Mouse (Mus musculus): Measurements from ENCODE around the gene Cdca3.
A peak's percentile ranks its signal among the peaks of the same experiment; 100 is the strongest.

Gene Cdca3

DNA sequence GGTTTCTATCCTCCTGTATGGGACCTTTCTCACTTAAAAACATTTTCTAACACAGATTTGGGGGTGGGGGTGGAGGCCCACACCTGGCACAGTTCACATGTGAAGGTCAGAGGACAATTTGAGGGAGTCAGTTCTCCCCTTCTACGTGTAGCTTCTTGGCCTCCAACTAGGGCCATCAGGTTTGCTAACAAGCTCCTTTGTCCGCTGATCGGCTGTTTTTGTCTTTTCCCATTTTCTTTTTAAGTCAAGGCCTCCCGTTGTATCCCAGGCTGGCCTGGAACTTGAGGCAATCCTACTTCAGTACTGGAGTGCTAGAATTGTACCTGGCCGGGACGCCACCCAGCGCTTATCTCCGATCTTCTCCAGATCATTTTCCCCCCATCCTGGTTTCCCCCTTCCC lies 2.3 kb downstream of the Cdca3 start:
- DNase-seq (ENCODE audit: low spot score): no peak

DNA sequence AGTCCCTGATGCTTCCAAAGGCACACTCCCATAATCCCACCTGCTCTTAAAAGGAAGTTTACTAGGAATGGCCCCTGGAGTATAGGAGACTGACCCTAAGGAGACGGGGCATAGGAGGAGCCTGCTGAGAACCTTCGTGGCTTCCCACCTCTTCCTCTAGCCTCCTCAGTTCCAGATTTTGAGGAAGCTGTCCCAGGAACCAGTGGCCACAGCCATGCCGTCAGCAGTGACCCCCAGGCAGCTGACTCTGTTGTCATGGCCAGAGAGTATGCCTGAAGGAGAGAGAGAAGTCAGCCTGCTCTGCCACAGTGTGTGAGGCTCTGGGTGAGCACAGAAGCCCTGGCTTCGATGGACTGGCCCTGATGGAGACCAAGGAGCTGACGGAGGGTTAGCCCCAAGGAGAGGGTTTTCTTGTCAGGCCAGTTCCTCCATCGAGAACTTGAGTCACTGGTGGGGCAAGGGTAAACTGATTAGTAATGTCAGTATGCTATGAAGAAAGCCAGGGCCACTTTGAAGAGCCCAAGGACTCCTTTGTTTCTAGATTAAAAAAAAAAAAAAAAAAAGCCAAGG lies 5.2 kb downstream of the Cdca3 start:
- no peak for DNase-seq (ENCODE audit: low spot score)

DNA sequence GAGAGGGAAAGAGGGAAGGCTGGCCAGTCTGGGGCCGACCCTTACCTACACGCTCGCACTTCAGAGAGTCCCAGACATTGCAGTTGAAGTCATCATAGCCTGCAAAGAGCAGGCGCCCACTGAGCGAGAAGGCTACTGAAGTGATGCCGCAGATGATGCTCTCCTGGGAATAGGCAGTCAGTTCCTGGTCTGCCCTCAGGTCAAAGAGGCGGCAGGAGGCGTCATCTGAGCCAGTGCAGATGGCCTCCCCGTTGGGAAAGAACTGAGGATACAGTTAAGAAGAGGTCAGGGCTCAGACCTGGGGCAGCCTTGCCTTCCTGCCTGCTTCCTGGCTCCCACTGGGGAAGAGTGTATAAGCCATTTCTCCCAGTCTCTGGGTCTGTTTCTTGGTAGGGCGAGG lies 6.2 kb downstream of the Cdca3 start:
- DNase-seq (ENCODE audit: low spot score): no peak

DNA sequence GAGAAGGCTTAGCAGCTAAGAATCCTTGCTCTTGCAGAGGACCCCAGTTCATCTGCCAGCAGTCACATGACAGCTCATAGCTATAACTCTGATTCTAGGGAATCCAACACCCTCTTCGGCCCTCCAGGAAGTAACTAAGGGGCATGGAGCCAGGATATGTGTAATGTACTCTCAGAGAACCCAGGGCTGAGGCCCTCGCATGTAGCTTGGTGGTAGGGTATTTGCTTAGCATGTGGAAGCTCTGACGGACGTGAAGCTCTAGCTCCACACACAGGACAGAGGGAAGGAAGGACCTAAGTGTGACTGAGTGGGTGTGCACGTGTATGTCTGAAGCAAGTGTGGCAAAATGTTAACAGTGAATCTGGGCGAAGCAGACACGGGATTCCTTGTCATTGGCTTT lies 7.1 kb downstream of the Cdca3 start:
- no peak for DNase-seq (ENCODE audit: low spot score)

DNA sequence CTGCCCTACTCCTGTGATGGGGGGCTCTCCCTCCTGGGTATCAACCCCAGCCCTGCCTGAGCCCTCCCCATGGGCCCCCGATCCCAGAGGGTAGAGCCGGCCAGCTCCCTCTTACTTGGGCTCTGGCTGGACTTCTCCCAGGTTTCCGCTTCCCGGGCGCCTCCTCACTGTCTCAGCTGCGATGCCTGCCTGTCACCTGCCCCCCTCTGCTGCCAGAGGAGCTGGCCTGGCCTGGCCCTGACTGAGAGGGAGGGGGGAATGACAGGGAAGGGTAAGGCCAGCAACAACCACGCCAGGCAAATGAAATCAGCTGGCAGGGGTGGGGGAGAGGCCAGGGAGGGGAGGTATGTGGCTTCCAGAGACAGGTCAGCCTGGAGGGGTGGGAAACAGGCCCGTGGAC lies 10.5 kb downstream of the Cdca3 start:
- DNase-seq (ENCODE audit: low spot score): no peak

DNA sequence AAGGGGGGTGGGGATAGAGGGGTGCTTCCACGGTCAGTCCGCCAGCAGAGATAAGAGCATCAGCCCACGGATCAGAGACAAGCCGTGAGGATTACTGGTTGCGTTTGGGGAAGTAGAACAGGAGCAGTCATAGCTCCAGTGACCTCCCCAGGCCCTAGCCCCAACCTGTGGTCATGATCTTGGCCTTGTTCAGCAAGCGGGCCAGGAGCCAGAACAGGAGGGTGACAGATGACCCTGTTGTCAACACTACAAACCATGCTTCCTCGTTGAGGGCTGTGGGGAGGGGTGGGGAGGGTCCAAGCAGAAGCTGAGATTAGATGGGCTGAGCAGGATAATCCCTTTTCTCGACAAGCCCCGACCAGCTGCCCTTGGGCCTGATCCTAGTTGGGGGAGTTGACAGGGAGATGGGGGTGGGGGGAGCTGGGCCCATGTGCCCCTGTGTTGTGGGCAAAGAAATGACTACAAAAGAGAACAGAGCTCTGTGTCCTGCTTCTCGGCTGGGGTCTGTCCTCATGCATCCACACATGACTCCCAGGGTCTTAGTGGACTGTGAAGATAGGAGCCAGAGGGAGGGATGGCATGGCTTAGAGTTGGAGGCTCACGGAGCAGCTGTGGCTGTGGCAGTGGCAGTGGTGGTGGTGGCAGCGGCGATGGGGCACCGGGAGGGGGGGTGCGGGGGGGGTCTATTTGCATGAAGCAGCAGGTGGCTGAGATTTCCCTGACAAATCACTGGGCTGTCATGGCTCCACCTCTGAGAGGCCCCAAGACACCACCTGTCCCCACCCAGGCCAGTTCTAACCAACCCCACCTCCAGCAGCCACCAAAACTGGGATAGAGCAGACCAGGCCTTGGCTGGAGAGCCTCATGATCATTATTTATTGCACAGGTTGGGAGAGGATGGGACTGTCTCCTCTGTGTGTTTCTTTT lies 11.2 kb downstream of the Cdca3 start, which contains the start of gene Gnb3:
TSS of gene Gnb3 (minus strand) at position 35 of the 927 bp plus-strand sequence.
- no peak for DNase-seq (ENCODE audit: low spot score)

DNA sequence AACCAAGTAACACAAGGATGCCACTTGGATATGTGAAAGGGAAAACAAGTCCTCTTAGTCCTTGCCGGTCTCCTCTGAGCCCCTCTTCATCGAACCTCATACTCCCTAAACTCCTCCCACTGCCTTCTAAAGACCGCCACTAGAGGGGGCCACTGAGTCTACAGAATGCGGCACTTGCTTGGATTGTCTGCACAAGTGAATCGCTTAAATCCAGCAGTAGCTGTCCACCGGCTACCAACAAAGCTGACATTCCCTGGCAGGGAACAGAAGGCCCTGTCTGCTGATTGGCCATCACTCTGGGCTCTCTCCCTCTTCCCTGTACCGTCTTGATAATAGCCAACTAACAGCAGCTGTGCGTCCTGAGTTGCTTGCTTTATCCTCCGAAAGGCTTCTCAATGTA lies 18.0 kb downstream of the Cdca3 start:
- peak; percentile 94 for DNase-seq (ENCODE audit: low spot score)

DNA sequence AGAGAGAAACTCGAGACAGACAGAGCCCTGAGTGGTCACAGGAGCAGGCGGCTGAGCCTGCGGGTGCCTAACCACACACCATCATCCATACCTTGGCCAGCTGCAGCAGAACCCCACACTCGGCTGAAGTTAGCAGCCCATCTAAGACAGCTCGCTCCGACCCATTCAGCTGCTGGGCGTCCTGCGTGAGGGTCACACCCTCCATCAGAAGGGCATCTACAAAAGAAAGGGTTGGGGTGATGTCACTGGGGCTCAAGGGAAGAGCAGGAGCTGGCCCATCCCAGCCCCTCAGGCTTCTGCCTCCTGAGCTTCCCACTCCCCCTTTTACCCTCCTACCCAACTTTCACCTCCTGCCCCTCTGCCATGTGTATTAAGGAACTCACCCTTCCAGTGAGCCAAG lies 21.2 kb downstream of the Cdca3 start:
- no peak for DNase-seq (ENCODE audit: low spot score)

DNA sequence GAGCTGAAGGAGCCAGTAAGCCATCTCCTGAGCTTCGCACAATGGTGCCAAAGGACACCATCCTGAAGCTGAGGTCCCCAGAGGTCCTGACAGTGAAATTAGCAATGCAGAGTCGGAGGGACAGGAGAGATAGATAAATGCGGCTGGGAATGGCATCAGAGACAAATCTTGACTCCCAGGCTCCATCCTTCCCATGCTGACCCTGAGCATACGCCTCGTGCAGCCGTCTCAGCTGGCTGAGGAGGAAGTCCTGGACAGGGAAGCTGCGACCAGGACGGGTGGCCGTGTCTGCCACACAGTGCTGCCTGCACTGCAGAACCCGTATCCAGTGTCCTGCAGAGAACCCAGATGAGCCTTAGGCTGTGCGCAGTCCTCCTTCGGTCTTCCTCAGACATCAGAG lies 25.3 kb downstream of the Cdca3 start:
- DNase-seq (ENCODE audit: low spot score): no peak

DNA sequence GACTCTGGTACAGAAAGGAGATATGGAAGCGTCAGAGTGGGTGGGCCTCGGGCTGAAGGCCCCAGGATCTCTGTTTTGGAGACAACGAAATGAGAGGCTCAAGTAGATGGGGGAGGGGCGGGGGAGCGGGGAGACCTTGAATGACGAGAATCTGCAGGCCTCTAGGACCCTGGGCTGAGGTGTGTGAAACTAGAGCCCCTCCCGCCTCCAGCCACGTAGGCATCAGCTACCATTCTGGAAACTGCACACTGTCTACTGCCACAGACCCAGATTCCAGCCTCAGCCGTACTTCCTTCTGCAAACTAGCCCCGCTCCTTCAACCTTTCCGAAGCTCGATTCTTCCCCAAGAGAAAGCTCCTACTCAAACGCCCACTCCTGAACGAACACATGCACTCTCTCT lies 27.0 kb downstream of the Cdca3 start:
- no peak for DNase-seq (ENCODE audit: low spot score)

DNA sequence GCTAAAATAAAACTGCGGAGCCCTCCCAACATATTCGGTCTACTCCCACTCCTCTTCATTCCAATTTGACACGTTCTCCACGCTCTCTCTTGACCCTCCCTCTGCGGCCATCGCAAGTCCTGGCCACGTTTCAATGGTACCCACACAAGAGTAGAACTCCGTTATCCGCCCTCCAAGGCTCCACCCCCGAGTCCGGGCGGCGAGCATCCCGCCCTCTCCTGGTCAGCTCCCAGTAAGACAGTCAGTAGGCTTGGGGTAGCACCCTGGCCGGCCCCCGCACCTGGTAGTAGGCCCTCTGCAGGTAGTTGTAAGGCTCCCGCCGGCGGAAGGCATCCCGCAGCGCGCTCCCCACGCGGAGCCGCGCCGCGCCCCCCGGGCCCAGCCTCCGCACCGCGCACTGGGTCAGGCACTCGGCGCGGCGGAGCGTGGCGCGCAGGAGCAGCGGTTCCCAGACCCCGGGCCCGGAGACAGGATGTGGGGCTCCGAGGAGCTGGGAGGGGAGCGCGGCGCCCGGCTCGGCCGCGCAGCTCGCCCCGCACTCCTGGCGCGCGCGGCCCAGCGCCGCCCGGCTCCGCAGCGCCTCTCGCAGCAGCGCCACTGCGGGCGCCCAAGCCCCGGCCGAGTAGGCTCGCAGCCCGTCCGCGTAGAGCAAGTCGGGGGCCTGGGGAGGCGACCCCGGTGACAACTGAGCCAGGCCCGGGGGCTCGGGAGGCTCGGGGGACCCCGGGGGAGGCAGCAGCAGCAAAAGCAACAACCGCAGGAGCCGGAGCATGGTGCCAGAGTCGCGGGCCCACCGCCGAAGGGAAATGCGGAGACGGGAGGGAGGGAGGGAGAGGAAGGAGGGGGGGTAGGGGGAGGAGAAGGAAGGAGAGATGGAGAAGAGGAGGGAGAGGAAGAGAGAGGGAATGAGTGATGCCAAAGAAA lies 27.8 kb downstream of the Cdca3 start, which contains the start of gene P3h3:
TSS of gene P3h3 (minus strand) at position 837 of the 924 bp plus-strand sequence.
- no peak for DNase-seq (ENCODE audit: low spot score)

DNA sequence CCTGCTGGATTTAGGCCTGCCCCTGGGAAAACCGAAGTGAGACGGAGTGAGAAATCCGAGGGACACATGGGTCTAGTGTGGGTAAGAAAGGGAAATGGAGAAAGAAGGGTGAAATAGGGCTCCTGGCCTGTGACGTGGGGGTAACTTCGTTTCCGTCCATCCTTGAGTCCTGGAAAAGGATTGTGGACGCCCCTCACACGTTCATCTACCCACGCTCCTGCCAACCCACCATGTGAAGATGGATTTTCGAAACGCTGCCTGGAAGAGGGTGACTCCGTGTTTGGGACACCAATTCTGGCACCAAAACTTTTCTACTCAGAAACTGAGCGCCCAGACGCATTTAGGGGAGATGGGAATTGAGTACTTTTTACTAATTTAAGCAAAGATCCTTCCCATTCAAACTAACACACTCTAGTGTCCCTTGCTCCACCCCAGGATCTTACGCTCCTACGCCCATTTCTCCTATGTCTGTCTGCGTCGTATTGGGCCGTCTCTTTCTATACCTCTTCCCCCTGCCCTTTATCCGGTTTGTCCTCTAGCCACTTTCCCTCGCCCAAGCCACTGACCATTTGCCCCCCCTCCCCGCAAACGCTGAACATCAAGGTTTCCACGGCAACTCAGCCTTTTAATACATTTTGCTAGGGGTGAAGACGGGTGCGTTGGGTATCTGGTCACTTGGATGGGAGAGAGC lies 28.6 kb downstream of the Cdca3 start:
- DNase-seq (ENCODE audit: low spot score): no peak

DNA sequence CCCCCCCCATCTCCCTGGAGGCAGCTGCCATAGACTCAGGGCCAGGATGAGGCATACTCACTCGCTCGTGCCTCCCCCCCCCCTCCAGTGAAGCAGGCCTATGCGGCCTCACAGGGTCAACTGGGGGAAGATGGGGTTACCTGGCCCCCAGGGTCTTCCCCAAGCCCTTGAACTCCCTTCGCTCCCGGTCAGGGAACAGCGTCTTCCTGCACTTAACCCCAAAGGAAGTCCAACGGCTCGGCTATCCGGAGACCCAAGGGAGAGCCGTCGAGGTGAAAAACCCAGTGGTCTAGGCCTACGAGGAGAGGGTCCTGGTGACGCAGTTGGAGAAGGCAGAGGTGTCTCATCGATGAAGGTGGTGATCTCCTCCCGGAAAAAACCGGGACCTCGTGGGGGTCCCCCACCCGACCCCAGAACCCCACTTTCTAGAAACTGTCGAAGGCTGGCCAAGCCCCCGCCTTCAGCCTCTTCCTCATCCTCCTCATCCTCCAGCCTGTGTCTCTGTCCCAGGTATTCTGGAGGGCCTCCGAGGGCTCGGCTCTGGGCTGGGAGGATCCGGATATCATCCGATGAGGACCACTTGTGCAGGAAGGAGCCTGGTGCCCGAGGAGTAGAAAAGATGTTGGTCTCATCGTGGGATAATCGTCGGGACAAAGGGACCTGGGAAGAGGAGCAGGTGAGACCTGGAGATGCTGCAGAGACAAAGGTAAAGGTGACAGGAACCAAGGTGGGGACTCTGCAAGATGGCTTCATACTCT lies 29.4 kb downstream of the Cdca3 start:
- no peak for DNase-seq (ENCODE audit: low spot score)

DNA sequence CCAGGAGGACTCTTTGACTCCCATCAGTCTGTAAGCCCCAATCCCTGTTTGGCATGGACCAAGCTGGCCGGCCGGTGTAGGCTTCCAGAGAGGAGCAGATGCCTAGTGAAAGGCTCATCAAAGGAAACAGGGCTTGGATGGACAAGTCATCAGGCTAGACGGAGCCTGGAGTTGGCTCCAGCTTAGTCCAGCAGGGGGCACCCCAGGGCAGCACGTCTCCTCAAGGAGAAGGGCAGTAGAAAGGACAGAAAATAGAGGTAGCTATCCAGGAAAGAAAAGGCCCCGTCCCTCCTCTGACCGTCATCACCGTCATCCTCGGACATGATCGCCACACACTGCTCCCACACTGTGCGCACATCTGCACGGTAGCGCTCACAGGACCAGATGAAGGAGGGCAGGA lies 30.4 kb downstream of the Cdca3 start:
- DNase-seq (ENCODE audit: low spot score): peak; percentile 83

DNA sequence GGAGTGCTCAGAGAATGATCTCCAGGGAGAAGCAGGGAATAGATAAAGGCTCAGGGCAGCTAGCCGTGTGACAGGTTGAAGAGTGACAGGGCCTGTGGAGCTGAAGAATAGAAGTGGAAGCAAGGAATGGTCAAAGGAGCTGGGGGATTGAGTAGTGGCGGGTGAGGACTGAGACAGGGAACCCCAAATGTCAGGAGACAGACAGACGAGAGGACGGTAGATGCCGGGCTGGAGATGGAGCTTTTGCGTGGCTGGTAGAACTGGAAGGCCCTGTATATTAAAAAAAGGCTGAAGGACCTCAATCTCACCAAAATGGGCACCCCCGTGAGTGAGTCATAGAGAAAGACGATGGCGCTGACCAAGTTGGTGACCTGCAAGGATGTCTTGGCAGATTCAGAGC lies 31.2 kb downstream of the Cdca3 start:
- no peak for DNase-seq (ENCODE audit: low spot score)

DNA sequence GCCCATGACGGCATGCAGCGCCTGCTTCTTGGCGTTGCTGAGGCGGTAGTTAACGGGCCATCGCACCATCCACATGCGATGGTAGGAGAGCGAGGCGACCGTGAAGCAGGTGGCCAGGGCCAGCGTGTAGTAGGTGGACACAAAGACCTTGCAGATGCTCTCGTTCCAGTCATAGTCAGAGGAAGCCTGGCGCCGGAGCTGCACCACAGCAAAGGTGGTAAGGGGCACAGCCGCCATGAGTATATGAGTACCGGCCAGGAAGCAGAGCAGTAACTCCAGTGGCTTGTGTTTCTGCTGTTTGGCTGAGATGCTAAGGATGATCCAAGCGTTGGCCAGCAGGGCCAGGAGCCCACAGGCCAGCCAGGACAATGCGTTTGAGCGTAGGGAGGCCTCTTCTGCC lies 31.9 kb downstream of the Cdca3 start:
- DNase-seq (ENCODE audit: low spot score): no peak

DNA sequence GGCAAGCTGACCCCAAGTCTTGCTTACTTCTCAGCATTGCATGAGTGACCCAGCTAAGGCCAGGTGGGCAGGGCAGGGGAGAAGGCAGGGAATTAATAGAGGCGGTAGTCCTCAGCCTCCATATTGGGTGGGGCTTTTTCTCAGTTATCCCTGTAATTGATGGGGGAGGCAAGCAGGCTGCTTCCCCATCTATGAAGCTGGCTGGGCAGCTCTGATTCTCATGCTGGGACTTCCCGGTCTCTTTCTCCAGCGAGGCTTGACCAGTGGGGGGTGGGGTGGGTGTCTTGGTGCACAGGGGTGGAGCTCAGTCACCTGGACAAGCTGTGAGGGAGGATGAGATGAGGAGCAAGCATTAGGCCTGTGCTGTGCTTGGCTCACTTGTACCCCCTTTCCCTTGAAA lies 32.5 kb downstream of the Cdca3 start:
- DNase-seq (ENCODE audit: low spot score): no peak

DNA sequence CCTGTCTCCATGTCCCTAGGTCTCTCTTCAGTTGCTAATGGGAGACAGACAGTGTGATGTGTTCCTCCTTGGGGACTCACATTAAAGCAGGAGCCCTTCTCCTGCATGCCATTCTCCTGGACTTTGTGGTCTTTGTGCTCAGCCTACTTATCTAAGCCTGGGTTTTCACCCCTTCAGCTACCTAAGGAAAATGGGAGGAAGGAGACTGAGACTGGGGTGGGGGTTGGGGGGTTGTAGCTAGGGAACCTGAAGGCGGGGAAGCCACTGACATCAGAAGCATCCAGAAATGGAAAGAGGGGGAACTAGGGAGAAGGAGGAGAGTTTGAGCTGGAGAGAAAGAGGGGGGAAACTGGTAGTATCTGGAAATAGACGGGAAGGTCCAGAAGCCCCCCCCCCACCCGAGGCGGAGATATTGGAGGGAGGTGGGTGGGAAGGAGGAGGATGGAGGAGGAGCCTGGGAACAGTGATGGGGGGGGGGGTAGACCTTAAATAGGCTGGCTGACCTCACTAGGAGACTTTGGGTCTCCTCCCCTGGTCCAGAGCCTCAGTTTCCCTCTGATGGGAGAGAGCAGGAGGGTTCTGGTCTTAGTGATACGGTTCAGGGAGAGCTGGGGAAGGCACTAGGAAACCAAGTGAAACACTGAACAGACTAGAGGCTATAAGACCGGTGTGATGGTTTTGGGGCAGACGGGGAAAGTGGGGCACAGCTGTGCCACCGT lies 33.2 kb downstream of the Cdca3 start:
- no peak for DNase-seq (ENCODE audit: low spot score)

DNA sequence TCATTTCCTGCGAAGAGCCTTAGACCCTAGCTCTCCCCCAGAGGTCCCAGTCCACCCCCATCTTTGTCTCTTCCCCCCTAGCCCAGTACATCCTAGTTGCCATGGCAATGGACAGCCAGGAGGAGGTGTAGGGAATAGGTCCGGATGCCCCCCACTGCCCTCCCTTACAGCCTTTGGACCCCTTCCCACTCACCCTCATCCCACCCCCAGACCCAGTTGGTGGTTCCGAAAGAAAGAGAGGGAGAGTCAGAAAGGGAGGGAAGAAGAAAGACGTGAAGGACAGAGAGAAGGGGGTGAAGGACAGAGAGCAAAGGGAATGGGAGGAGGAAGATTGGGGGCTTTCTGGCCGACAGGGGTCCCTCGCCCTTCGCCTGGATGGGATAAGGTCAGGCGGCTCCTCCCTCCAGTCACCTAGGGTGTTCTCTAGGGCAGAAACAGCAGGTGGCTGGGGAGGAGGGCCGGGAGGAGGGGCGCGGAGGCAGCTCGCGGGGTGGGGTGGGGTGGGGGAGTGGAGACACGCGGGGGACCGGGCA lies 33.8 kb downstream of the Cdca3 start:
- no peak for DNase-seq (ENCODE audit: low spot score)

DNA sequence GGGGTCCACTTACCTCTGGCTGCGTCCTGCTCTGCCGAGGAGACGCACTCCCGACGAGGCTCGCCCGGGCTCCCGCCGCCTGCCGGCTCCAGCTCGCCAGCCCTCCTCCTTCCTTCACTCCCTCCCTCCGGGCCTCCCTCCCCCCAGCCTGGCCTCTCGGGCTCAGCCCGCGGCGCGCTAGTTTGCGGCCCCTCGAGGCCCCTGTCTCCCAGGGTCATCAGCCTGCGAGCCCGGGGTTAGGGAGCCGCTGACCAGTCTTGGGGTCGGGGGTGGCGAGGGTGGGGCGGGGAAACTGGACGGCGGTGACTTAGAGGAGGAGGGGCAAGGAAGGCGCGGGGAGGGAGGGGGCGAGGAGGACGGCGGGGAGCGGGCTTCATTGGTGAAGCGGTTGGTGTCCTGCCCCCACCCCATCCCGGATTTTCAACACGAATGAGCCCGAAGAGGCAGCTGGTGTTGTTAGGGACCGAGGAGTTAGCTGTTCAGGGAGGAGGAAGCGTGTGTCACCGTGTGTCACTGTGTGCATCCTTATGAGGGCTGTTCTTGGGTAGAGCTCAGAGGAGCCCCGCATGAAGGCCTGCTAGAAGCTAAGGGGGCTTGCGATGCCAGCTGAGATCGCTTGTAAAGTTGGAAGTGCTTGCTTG lies 34.4 kb downstream of the Cdca3 start, which contains the start of gene Gpr162:
TSS of gene Gpr162 (minus strand) at position 326 of the 641 bp plus-strand sequence.
- no peak for DNase-seq (ENCODE audit: low spot score)
